Mouse (Mus musculus) bone marrow macrophage, adult 2 months (primary cell): ENCODE measurements at regions not wholly inside any gene's neighbourhood (a gene's known extent, or its start where the extent isn't known, plus 50 kb on each side); places are given as distances from the start of the nearest gene placed in this dataset.

Experiments used
- CTCF ChIP-seq: IDR thresholded peaks from 2 replicates; pipeline ENCODE4 v1.5.1; 2012; ENCODE audit warnings: low read depth, mild to moderate bottlenecking, low read length, moderate library complexity
- POLR2A ChIP-seq: IDR thresholded peaks from 2 replicates; pipeline ENCODE4 v1.6.1; 2012; ENCODE audit warnings: mild to moderate bottlenecking, low read depth, low read length, borderline replicate concordance

- TF ChIP-seq CTCF (no peak), POLR2A (no peak)
Observed at GRCm38 (mm10) chr5:64498431-64498830, 304.8 kb upstream of the Klf3 start.
